Mouse (Mus musculus) stomach, postnatal 0 days (tissue): ENCODE results near the gene Olfr279.

Experiments used
- CTCF ChIP-seq: IDR thresholded peaks from 2 replicates; pipeline ENCODE4 v1.5.1; 2016; ENCODE audit warnings: antibody characterized with exemption, low read depth, mild to moderate bottlenecking, moderate library complexity
- EP300 ChIP-seq: optimal IDR thresholded peaks from 2 replicates; pipeline ENCODE3; 2016; ENCODE audit warnings: antibody characterized with exemption

DNA sequence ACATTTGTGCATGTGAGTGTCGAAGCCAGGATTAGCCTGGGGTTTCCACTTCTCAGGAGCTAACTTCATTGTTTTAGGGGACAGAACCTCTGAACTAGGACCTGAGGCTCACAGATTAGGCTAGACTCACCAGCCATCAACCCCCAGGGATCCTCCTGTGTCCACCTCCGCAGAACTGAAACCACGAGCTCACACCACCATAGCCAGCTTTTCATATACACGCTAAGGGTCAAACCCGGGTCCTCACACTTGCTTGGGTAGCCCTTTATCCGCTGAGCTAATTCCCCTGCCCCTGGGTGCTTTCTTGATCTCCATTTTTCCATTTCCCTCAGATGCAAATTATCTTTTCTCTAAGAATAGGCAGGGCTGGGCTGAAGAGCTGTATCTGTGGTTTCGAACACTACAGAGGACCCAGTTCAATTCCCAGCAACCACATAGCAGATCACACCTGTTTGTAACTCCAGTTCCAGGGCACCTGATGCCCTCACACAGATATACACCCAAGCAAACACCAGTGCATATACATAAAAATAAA, 12.6 kb upstream of the Olfr279 start:
- TF ChIP-seq CTCF (no peak), EP300 (no peak)
